Mouse (Mus musculus) intestine, postnatal 0 days (tissue): ENCODE measurements around the gene Shb. TPM values are rescaled to one million over a fixed set of nuclear protein-coding genes. Genes with fewer than 3 reads are reported as not detected.
A peak's percentile ranks its signal among the peaks of the same experiment; 100 is the strongest.

Experiments used
- ATAC-seq: fragments of 200-750 bp; cut with Nextera tagmentation; 2 replicates; pipeline ENCODE4 v1.8.0; 2017; ENCODE audit warnings: mild to moderate bottlenecking, moderate TSS enrichment, moderate library complexity
- H3K27ac ChIP-seq: fragments of 300-500 bp; sonication (generic); 2 replicates; pipeline ENCODE4 v1.5.1; 2014; ENCODE audit warnings: mild to moderate bottlenecking, low read depth, low read length, moderate library complexity
- H3K27me3 ChIP-seq: fragments of 300-500 bp; sonication (generic); replicated peaks from 2 replicates; pipeline ENCODE4 v1.6.1; 2014; ENCODE audit warnings: low read length, mixed read lengths; ENCODE audit not compliant: control insufficient read depth, insufficient read depth
- H3K36me3 ChIP-seq: fragments of 300-500 bp; sonication (generic); 2 replicates; pipeline ENCODE4 v1.6.1; 2014; ENCODE audit warnings: mild to moderate bottlenecking, moderate library complexity; ENCODE audit not compliant: control insufficient read depth, insufficient read depth
- H3K4me1 ChIP-seq: fragments of 300-500 bp; sonication (generic); replicated peaks from 2 replicates; pipeline ENCODE4 v1.6.1; 2014; ENCODE audit warnings: antibody characterized with exemption, low read length, mixed read lengths; ENCODE audit not compliant: control insufficient read depth, insufficient read depth
- H3K4me2 ChIP-seq: fragments of 300-500 bp; sonication (generic); replicated peaks from 2 replicates; pipeline ENCODE4 v1.6.1; 2014; ENCODE audit warnings: low read depth, mild to moderate bottlenecking, moderate library complexity
- H3K4me3 ChIP-seq: fragments of 300-500 bp; sonication (generic); 2 replicates; pipeline ENCODE4 v1.5.1; 2014; ENCODE audit warnings: low read depth, low read length
- H3K9ac ChIP-seq: fragments of 300-500 bp; sonication (generic); 2 replicates; pipeline ENCODE4 v1.6.1; 2014; ENCODE audit warnings: mild to moderate bottlenecking, low read depth, low read length
- H3K9me3 ChIP-seq: fragments of 300-500 bp; sonication (generic); 2 replicates; pipeline ENCODE4 v1.6.1; 2016; ENCODE audit warnings: mixed run types; ENCODE audit not compliant: control insufficient read depth
- CTCF ChIP-seq: sonication (generic); IDR thresholded peaks from 2 replicates; pipeline ENCODE4 v1.5.1; 2016; ENCODE audit warnings: low read depth, mild to moderate bottlenecking, control low read depth, antibody characterized with exemption, moderate library complexity
- WGBS: fragments of 180-500 bp; shearing (Covaris S2); extraction: QIAGEN DNeasy Blood & Tissue Kit; methylation state at CpG from one replicate; pipeline ENCODE4 v1.1.7; 2014; 5-methylcytosine and 5-hydroxymethylcytosine counted together
- polyA plus RNA-seq: library from polyadenylated mRNA; unstranded; fragments of >200 nt; fragmentation: Nextera tagmentation; extraction: Ambion mirVana; gene quantifications from 2 replicates; pipeline ENCODE4 v1.2.1, GENCODE M21; 2015

Gene Shb
- polyA plus RNA-seq, 1 experiment from 2014 or later: 7.2 TPM

DNA sequence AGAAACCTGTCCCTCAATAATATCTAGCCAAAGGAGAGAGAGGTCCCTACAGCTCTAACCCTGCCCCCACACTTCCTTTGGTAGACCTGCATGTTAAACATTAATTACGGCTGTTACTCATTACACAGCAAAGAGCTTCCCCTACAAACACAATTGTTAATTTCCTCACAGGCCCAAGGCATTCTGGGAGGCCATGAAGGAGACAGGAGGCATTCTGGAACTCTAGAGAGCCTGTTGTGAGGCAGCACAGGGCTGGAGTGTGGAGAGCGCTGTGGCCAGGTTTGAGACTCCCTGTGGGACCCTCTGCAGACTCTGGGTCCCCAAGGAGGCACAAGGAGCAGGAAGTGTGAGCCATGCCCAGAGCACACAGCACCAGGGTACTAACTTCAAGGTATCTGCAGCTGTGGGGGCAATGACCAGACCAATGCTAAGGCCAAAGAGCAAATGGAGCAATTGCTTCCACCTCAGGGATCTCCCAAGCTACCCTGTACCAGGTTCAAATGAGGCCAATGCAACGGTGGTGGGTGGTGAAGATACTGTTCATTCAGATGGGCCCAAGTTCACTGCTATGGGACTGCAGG is 78.9 kb downstream of the Shb start:
- H3K9ac ChIP-seq: no peak overlapping the region
- H3K27me3 ChIP-seq: no peaks in the 10 kb centered on the region
- 43% methylated on average over 3 of the region's 3 CpGs for WGBS
- H3K27ac ChIP-seq: peak overlapping the region; percentile 91
- peaks cover 30% of the 10 kb centered on the region for H3K36me3 ChIP-seq
- peak; percentile 87 for ATAC-seq
- H3K4me3 ChIP-seq: no peak overlapping the region
- no peaks in the 10 kb centered on the region for H3K9me3 ChIP-seq
- peaks cover 19% of the 10 kb centered on the region; the same call in 1 of the 2 replicates for H3K4me1 ChIP-seq
- TF ChIP-seq CTCF: no peak
- peak overlapping the region; percentile 39 for H3K4me2 ChIP-seq

DNA sequence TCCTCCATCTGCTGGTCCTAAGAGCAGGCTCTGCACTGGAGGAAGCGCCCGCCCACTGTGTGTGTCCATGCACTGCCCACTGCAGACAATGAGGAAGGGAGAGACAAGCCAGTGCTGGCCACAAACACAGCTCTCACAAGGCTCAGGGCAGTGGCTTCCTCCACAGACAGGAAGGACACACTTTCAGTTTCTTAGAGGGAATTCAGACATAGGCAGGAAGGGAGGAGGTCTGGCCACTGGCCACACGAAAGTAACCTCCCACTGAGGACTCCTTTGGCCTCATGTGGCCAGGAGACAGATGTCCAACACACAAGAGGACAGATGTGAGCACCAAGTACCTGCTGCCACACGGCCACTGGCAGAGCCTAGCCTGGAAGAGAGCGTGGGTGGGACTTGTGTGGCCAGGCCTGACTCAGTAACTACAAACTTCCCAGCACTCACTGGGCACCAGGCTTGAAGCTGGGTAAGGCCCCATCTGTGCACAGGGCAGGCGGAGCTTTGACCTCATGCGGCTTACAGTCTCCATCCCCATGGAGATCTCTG is 79.6 kb downstream of the Shb start:
- H3K4me1 ChIP-seq: peaks cover 19% of the 10 kb centered on the region; the same call in 1 of the 2 replicates
- H3K9me3 ChIP-seq: no peaks in the 10 kb centered on the region
- H3K9ac ChIP-seq: no peak overlapping the region
- 0 out of 2 replicates have a peak, but pooled peaks have one; percentile 36 for TF ChIP-seq CTCF
- H3K27ac ChIP-seq: peak overlapping the region; percentile 91
- WGBS: 26% methylated on average over 7 of the region's 7 CpGs
- peak; percentile 77 for ATAC-seq
- H3K36me3 ChIP-seq: peaks cover 25% of the 10 kb centered on the region; the same call in 1 of the 2 replicates
- peak overlapping the region; percentile 39 for H3K4me2 ChIP-seq
- no peak overlapping the region for H3K4me3 ChIP-seq
- no peaks in the 10 kb centered on the region for H3K27me3 ChIP-seq

GRCm38 (mm10) chr4:45449012-45449411 is 83.3 kb downstream of the Shb start:
- Histone ChIP-seq H3K4me1 (peaks cover 16% of the 10 kb centered on the region; the same call in 1 of the 2 replicates), H3K36me3 (peaks cover 41% of the 10 kb centered on the region), H3K4me2 (no peak overlapping the region), H3K9ac (no peak overlapping the region), H3K4me3 (no peak overlapping the region), H3K9me3 (no peaks in the 10 kb centered on the region), H3K27ac (no peak overlapping the region), H3K27me3 (no peaks in the 10 kb centered on the region)
- ATAC-seq: no peak
- TF ChIP-seq CTCF: no peak
- 86% methylated on average over 5 of the region's 5 CpGs for WGBS

- WGBS: 83% methylated on average over 7 of the region's 7 CpGs
- peaks cover 45% of the 10 kb centered on the region for H3K36me3 ChIP-seq
- H3K4me2 ChIP-seq: no peak overlapping the region
- no peaks in the 10 kb centered on the region for H3K9me3 ChIP-seq
- no peaks in the 10 kb centered on the region for H3K27me3 ChIP-seq
- H3K4me3 ChIP-seq: no peak overlapping the region
- TF ChIP-seq CTCF: no peak
- H3K27ac ChIP-seq: no peak overlapping the region
- peaks cover 11% of the 10 kb centered on the region; the same call in 1 of the 2 replicates for H3K4me1 ChIP-seq
- H3K9ac ChIP-seq: no peak overlapping the region
- no peak for ATAC-seq
Measured at GRCm38 (mm10) chr4:45448481-45448880, 83.8 kb downstream of the Shb start.

- 0 out of 2 replicates have a peak, but pooled peaks cover 7% of the 10 kb centered on the region for H3K4me1 ChIP-seq
- 88% methylated on average over 5 of the region's 5 CpGs for WGBS
Measured at GRCm38 (mm10) chr4:45447196-45447595, 85.1 kb downstream of the Shb start.

GRCm38 (mm10) chr4:45445235-45445634 is 87.0 kb downstream of the Shb start:
- Histone ChIP-seq H3K9ac (no peak overlapping the region), H3K4me3 (no peak overlapping the region), H3K4me1 (no peaks in the 10 kb centered on the region), H3K36me3 (peaks cover 63% of the 10 kb centered on the region), H3K9me3 (no peaks in the 10 kb centered on the region), H3K4me2 (no peak overlapping the region), H3K27me3 (no peaks in the 10 kb centered on the region), H3K27ac (no peak overlapping the region)
- ATAC-seq: no peak
- TF ChIP-seq CTCF: no peak
- 74% methylated on average over 3 of the region's 3 CpGs for WGBS

More at GRCm38 (mm10) chr4:45447196-45447595, 85.1 kb downstream of the Shb start:
- H3K9ac ChIP-seq: no peak overlapping the region
- H3K27ac ChIP-seq: no peak overlapping the region
- H3K4me3 ChIP-seq: no peak overlapping the region
- H3K36me3 ChIP-seq: peaks cover 55% of the 10 kb centered on the region
- no peaks in the 10 kb centered on the region for H3K9me3 ChIP-seq
- TF ChIP-seq CTCF: no peak
- H3K27me3 ChIP-seq: no peaks in the 10 kb centered on the region
- no peak for ATAC-seq
- no peak overlapping the region for H3K4me2 ChIP-seq
